Mouse (Mus musculus): ENCODE measurements at regions not wholly inside any gene's neighbourhood (a gene's known extent, or its start where the extent isn't known, plus 50 kb on each side); places are given as distances from the start of the nearest gene placed in this dataset.
"Not testable (repeated sequence)": the region's sequence is repeated elsewhere in the genome, so short reads cannot be mapped to it uniquely, and the experiment has no call there.

DNA sequence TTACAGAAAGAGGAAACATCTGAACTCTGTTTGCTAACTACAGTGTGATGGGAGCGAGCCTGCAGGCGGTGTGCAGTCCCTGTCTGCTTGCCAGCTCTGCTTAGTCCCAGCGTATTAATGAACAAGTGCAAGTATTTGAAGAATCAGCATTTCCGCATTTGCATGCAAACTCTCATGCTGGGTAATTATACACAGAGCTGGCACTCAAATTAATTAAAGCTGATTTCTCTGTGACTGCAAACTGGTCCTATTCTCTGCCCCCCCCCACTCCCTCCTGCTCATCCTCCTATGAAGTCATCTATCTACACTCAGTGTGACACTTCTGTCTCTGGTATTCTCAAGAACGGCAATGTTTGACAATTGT lies 85.1 kb upstream of the Adgrl2 start:
- intact Hi-C loops (cut with DNase I) = no loop called here

DNA sequence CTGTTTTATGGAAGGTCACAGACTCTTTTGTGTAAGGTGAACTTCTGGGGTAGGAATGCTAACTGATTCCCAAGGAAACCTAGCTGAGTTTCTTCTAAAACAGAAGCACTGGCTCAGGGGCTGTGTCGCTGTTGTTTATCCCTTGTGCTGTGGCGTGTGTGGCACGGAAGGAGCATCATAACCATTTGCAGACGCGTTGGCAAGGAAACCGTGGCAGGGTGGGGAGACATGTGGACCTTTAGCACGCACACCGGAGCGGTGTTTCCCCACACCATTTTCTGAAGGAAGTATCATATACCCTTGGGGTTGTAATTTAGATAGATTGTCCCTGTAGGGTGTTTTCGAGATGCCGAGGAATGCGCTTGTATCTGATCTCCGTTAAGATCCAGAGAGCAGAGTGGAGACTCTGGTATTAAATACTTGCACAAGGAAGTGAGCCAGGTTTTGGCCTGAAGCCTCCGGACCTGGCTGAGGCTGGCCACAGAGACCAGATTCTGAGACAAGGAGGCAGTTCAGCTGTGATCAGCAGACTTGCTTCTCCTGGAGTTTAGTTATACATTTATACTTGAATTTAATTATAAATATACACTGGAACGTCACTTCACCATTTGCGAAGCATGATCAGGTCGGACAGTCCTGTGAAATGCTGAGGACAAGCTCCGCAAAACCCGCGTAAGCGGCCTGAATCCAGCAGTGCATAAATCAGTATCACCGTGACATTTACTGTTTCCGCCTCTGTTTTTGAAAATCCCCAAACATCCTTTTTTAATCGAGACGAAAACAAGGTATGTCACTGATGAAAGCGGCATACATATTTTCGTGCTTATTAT lies 84.5 kb upstream of the Adgrl2 start:
- no peak for DNase-seq (ENCODE audit: low spot score in 2 of 2)
- intact Hi-C loops (cut with DNase I) = loop anchor here (5.0 kb wide), 1 partner anchor 83 kb away; the partner anchor contains the start of gene Adgrl2

More for the DNA sequence above, 85.1 kb upstream of the Adgrl2 start:
- DNase-seq (ENCODE audit: low spot score in 2 of 2) = no peak

DNA sequence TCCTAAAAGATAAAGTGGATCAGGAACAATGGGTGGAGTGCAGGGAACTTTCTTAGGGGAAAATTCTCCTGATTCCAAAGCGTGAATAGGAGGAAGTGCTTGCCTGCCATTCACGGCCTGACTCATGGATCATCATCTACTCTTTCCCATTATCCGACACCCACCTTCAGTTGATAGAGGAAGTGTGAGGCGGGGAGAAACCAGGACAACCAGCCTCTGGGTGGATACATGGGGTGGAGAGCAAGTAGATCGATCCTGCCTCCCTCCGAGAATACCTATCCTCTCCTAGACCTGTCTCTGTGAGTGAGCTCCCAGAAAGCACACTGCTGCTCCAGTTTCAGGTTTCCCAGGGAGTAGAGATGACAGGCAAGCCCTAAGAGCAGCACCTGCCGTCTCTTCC lies 79.8 kb upstream of the Adgrl2 start:
- intact Hi-C loops (cut with DNase I) = loop anchor here (5.0 kb wide), 1 partner anchor 78 kb away; the partner anchor contains the start of gene Adgrl2
- DNase-seq (ENCODE audit: low spot score in 2 of 2) = no peak

DNA sequence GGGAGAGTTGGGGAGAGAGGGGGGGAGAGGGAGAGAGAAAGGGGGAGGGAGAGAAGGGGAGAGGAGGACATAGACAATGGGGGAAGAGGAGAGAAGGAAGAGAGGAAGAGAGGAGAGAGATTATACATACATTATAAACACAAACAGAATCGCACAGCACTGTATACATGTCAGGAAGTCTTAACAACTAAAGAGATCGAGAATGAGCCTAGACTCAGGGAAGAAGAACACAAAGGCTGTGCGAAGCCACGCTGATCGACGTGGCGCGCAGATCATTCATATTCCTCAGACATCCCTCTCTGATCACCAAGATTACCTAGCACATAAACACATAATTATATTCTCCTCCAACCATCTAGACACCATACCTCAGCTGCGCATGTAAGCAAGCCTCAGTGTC lies 79.1 kb upstream of the Adgrl2 start:
- intact Hi-C loops (cut with DNase I) = no loop called here
- DNase-seq (ENCODE audit: low spot score in 2 of 2) = no peak

DNA sequence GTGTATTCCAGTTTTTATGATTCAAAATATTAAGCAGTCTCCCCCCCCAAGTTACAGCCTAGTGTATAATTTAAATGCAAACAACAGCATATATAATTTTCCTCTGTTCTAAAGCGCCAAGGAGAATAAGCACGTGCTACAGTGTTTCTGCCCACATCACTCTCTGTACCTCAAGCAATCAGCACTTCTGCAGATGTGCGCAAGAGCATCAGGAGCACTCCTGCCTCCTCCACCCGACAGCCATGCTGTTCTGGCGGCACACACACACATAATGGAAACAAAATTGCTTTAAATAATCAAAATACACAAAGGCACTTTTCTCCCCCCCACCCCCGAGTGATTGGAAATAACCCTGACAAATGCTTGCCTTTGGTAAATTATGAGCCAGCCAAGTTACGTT lies 78.5 kb upstream of the Adgrl2 start:
- intact Hi-C loops (cut with DNase I) = no loop called here
- DNase-seq (ENCODE audit: low spot score in 2 of 2) = no peak

DNA sequence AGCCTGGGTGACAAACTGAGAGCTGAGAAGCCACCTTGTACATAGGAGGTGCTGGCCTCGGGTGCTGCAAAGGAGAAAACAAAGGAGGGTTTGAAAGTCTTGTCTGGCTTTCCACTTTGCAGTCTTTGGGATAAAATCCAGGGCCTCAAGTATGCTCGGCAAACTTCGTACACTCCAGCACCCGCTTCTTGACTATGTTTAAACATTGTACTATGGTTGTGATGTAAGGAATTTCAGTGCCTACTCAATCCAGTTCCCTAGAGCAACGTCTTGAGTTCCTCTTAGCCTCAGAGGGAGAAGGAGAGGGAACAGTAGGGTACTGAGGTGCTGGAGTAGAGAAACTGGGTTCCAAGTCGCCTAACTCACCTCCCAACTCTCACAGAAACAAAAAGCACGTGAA lies 77.4 kb upstream of the Adgrl2 start:
- DNase-seq (ENCODE audit: low spot score in 2 of 2) = no peak
- intact Hi-C loops (cut with DNase I) = no loop called here

DNA sequence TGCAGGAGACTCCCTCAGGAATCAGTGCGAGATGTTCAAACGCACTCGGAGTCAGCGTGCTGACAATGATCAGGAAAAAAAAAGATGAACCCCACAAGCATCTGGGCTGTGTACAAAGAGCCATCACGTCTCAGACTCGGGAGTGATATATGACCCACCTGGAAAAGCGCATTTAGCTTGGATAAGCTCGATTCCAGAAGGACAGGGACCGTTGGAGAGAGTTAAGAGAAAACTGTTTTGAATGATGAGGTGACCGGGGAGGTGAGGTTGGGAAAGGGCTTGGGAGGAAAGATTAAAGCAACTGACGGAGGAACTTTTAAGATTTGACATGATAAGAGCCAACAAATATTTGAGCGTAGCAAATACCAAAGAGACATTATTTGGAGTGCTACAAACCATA lies 64.7 kb upstream of the Adgrl2 start:
- DNase-seq (ENCODE audit: low spot score in 2 of 2) = no peak
- intact Hi-C loops (cut with DNase I) = no loop called here

DNA sequence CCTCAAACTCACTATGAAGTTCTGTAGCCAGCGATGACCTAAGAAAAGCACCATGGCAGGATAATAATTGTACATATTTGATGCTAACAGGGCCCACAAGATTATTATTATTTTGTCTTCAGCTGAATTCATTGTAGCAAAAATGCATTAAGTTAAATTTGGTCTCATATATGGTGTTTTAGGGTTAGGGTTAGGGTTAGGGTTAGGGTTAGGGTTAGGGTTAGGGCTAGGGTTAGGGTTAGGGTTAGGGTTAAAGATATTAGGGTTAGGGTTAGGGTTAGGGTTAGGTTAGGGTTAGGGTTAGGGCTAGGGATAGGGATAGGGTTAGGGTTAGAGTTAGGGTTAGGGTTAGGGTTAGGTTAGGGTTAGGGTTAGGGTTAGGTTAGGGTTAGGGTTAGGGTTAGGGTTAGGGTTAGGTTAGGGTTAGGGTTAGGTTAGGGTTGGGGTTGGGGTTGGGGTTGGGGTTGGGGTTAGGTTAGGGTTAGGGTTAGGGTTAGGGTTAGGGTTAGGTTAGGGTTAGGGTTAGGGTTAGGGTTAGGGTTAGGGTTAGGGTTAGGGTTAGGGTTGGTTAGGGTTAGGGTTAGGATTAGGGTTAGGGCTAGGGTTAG lies 62.0 kb upstream of the Adgrl2 start:
- DNase-seq (ENCODE audit: low spot score in 2 of 2); intact Hi-C loops (cut with DNase I): not testable (repeated sequence)

DNA sequence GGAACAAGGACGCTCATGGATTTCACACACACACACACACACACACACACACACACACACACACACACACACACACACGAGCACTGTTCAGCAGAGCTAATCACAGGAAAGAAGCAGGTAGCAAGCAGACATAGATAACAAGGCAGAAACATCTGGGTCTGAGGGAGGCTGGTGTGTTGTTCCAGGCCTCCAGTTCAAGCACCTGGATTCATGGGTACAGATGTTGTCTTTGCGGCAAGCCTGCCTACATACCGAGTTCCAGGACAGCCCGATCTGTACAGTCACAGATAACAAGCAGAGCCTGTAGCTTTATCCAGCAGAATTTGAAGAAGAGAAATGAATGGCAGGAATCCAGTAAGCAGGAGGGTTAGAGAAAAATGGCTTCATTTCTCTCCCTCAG lies 55.0 kb upstream of the Adgrl2 start:
- intact Hi-C loops (cut with DNase I) = no loop called here
- DNase-seq (ENCODE audit: low spot score in 2 of 2) = no peak

DNA sequence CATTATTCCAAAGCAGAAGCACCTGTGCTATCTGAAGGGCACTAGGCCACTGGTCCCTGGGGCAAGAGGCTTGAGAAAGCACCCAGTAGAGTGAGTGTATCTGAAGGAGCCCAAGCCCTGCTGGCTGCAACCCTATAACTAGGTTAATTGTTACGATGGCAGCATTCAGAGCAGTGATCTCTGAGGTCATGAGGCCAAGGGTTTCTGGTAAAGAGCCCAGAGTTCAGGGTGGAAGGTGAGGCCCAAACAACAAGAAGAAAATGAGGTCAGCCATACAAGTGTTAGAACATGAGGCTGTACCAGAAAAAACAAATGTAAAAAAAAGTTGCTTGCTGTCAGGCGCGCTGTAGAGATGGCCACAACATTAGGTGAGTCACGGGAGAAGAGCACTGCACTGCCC lies 53.5 kb upstream of the Adgrl2 start:
- no peak for DNase-seq (ENCODE audit: low spot score in 2 of 2)
- intact Hi-C loops (cut with DNase I) = no loop called here

DNA sequence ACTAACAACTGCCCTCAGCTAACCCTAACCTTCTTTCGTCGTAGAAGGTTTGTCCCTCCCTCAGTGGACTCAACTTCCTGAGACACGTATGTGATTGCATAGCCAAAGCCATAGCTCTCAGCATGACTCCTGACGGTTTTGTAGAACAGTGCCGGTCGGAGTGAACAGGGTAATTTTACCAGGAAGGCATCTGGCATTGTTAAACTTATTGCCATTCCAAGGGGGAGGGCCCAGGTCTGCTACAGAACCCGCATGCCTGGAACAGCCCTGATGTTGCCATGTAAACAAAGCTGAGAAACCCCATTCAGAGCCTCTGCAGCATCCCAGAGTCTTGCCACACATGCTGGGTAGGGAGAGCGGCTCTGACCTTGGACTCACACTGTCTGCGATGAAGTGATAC lies 52.2 kb upstream of the Adgrl2 start:
- no peak for DNase-seq (ENCODE audit: low spot score in 2 of 2)
- intact Hi-C loops (cut with DNase I) = no loop called here

DNA sequence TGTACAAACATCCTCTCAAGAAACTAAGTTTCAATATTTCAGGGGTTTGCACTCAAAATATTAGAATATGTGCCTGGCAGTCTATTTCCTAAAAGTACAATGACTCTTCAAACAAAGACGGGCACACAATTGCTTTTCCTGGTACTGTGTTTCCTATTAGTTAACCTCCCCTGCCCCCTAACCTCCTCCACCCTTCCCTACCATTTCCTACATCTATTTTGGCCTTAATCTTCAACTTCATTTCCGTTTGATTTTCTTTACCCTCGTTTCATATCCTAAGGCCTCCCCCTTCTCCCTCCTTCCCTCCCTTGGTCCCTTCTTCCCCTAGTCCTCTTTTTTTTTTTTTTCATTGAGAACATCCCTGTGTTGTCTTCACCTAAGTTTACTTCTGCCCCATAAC lies 50.8 kb upstream of the Adgrl2 start:
- intact Hi-C loops (cut with DNase I) = no loop called here
- DNase-seq (ENCODE audit: low spot score in 2 of 2) = no peak
